Mouse (Mus musculus) frontal cortex, adult 2 months (tissue): Measurements from ENCODE around the gene Pnpo. TPM values are rescaled to one million over a fixed set of nuclear protein-coding genes. Genes with fewer than 3 reads are reported as not detected.
A peak's percentile ranks its signal among the peaks of the same experiment; 100 is the strongest.

Source experiments
- DNase-seq, 2 experiments: peaks; one replicate each; pipeline ENCODE4 v3.0.0; 2022; ENCODE audit warnings: low spot score in 1 of 2; ENCODE audit errors: extremely low spot score in 1 of 2
- polyA plus RNA-seq: library from polyadenylated mRNA; depleted of rRNA; stranded (reverse); fragments of >200 nt; gene quantifications from 2 replicates; pipeline ENCODE4 v1.2.3, GENCODE M21; 2012; rRNA removed

The Pnpo gene
- 34.9 and 35.9 TPM in 2 replicates for polyA plus RNA-seq

DNA sequence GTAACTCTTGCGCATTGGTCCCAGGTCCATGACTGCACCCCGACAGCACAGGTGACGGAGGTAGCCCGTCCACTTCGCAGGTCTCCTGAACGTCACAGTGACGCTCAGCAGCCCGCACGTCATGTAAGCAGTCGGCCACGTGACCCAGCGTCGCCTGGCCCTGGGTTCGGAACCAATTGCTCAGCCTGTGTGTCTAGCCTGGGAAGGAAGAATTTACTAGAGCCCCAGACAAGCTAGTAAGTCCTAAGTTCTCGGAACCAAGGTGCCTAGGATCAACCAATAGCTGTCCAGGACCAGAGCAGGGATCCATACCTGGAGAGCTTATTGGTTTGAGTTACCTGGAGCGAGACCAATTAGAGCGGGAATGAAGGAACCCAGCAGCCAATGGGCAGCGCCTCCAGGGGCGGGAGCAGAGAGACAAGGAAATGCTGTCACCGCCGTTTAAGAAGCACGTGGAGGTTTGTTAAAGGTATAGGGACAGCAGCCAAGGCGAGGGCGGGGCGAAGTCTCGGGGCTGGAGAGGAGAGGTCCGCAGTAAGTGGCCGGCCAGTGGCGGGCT is at the start of gene Pnpo:
Pnpo (minus strand) TSS at position 241 of the 559 bp plus-strand sequence.
- peak; percentile 95 to 96 for DNase-seq

DNA sequence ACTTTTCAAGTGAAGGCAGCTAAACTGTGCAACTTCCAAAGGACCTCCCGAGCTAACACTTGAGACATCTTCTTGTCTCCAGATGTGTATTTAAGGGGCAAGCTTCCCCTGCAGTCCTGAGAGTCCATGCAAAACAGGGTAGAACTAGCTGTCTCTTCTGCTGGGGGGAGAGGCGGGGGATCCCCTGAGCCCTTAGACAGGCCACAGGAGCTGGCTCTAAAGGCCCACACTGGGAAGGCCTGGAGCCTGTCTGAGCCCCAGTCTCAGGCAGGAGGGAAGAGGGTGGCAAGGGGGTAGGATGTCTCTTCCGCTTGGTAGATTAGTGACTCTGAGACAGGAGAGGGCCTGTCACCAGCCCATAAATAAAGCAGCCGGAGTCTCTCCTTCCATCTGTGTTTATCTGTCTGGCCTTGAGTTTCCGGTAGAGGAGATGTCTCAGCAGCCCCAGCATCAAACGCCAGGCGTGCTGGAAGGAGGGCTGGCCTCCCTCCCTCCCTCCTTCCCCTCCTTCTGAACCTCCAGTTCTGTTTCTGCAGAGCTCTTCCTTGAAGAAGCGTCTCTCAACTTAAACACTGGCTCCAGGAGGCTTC is 49.0 kb upstream of the Pnpo start:
- no peak for DNase-seq

GRCm38 (mm10) chr11:96991501-96991900 is 47.7 kb upstream of the Pnpo start:
- DNase-seq = no peak

- peak in 1 of 2 experiments; percentile 45 for DNase-seq
Measured at GRCm38 (mm10) chr11:96987873-96988655, 44.3 kb upstream of the Pnpo start.

DNA sequence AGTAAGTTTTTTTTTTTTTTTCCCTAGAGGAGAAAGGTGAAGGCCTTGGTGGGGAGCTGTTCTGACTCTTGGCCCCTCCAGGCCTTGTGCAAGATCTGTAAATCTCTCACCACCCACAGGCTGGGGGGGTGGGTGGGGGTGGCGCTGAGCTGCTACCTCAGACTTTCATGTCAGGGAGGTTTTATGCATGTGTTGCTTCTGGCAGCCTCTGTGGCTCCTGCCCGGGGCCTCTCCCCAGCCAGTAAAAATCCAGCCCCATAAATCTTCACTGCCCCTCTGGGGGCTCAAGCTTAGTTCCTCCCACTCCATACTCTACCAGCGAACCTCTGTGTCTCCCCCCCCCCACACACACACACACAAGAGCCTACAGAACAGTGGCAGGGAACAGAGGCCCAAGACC is 42.7 kb upstream of the Pnpo start:
- no peak for DNase-seq

- no peak for DNase-seq
Measured at GRCm38 (mm10) chr11:96984903-96985302, 41.1 kb upstream of the Pnpo start.

DNA sequence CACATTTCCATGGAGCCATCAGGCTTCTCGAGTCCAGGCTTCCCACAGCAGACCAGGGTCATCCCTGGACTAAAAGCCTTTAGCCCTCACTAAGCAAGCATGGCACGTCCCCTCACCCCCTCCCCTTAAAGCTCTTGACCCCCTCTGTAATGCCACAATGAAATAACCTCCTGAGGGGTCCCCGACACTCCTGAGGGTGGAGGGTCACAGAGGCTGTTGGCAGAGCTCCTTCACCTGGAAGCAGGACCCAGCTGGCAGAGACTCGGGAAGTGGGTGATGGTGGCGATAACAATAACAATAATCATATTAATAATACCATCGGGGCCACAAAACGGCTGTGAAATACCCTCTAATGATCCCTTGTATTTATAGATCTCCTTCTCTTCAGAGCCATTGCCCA is 39.1 kb upstream of the Pnpo start, which contains the start of gene Sp2:
Sp2 (minus strand) TSS at position 101 of the 400 bp plus-strand sequence.
- DNase-seq = no peak

GRCm38 (mm10) chr11:96982355-96982754 is 38.6 kb upstream of the Pnpo start:
- peak in 1 of 2 experiments; percentile 89 for DNase-seq

DNA sequence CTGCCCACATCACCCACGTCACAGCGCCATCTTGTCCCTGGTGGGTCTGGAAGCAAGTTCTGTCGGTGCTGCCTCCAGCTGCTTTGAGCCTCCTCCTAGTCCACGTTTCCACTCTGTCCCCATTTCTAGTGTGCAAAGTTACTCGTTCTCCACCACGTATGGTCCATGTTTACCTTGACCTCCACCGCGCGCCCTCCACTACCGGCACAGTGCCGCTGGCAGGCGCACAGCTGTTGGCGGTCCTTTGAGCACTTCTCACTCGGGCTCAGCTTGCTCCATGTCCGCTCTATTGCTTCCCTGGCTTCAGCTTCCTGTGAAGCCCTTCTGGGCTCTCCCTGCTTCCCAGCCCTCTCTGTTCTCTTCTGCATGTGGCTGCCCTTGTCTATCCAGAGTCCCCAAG is 37.7 kb upstream of the Pnpo start:
- no peak for DNase-seq

DNA sequence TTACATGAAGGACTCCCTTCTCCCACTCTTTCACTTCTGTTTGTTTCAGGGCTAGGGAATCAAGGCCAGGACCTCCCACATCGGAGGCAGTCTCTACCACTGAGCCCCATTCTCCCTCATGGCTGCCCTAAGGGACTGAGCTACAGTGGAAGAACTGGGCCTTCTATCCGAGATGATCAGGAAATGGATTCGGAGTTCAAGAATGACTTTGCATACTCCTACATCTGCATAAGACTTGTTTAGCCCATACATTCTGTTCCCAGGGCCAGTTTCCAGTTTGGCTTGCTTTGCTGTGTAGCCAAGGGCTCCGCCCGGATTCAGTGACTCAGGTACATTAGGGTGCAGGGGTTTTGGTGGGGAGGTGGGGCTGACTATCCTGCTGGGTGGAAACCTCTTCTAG is 36.2 kb upstream of the Pnpo start:
- DNase-seq = no peak

DNA sequence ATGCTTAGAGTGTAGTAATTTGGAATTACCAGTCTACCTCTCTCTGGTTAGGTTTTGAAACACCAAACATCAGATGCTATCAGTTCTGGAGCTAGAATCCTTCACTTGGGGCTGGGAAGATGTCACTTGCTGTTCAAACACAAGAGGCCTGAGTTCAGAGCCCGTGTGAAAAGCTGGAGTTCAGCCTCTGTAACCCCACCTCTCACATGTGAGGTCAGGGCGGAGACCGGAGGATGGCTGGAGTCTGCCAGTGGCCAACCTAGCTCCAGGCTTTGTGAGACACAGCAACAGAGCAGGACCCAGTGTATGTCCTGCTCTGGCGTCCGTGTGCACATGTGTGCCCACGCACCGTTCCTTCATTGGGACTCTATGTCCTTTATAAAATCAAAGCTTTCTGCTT is 35.5 kb upstream of the Pnpo start:
- no peak for DNase-seq

- DNase-seq = no peak
Measured at GRCm38 (mm10) chr11:96978401-96979246, 34.8 kb upstream of the Pnpo start.

DNA sequence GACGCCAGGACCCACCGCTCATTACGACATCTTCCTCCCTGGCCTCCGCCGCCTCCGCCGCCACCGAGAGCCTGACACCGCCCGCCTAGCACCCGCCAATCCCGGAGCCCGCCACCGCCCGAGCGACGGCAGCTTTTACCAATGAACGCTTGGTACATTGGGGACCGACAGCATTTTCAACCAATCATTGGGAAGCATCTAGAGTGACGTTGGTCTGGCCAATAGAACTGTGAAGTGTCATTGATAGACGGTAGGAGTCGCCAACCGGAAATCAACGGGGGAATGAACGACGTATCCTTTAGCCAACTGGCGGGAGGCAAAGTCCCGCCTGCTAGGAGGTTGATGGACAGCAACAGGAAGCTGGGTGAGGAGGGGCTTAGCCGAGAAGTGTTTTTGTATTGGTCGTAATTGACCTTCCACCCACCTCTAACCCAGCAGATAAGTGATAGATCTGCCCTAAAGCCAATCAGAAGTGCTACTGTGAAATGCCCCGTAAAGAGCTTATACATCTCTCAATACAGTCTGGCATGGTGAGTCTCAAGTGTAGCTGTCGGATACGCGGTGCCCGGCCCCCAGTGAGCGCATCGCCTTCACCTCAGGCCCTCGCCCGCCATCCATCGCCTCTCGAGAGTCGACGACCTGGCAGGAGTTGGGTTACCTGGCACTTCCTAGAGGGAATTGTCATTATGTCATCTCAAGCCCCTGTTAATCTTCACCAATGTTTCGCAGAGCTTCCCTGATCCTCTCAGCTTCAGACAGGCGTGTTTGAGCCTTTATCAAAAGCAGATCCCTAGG is 34.0 kb upstream of the Pnpo start:
- DNase-seq = peak; percentile 100

- peak; percentile 32 to 77 for DNase-seq
Measured at GRCm38 (mm10) chr11:96976911-96977591, 33.3 kb upstream of the Pnpo start.

GRCm38 (mm10) chr11:96976379-96976687 is 32.5 kb upstream of the Pnpo start:
- no peak for DNase-seq

DNA sequence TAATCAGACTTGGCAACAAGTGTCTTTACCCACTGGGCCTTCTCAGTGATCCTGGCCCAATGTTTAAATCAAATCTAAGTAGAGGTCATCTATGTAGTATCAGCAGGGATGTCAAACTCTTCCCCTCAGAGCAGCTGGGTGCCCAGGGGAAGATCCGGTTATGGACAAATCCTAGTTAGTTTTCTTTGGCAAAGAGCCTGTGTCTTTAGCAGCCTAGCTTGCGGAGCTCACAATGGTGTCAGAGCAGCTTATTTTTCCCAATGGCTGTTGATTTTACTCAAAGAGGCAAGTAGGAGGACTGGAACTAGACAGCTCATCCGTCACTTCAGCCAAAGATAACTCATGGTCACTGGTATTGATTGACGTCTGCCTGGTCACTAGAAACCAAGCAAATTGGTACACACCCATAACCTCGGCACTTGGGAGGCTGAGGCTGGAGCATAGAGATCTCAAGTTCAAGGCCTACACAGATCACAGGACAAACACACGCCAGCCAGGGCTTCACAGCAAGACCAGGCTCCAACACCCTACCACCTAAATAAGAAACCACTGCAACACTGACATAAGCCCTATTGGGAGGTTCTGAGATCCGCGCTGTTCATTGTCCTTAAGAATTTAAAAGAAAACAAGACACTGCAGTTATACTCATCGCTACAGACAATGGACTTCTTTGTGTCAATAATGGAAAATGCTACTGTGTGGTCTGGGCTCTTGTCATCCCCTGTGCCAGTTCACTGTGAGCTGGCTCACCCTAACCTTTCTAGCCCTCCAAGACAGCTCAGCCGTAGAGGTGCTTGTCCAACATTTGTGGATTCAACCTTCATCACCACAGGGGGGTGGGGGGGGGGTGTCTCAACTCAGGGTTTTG is 32.0 kb upstream of the Pnpo start:
- no peak for DNase-seq

DNA sequence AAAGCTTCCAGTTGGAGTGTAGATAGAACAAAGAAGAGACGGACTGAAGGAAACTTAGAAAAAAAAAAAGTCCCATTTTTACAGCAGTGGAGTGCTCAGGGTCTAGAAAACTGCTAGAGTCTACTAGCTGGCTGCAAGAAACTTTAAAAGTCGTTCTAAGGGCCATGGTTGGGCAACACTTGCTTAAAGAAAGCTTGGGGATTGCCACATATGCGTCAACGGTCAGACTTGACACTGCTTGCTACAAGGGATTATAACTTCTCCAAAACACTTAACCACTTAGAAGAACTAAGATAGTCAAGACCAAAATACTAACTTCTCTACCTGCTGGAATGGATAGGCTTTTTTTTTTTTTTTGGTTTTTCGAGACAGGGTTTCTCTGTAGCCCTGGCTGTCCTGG is 31.0 kb upstream of the Pnpo start:
- no peak for DNase-seq

GRCm38 (mm10) chr11:96973426-96973964 is 29.7 kb upstream of the Pnpo start:
- no peak for DNase-seq

GRCm38 (mm10) chr11:96972906-96973305 is 29.1 kb upstream of the Pnpo start:
- no peak for DNase-seq
